Mouse (Mus musculus): ENCODE measurements around the gene Sorbs2. TPM values are rescaled to one million over a fixed set of nuclear protein-coding genes. Genes with fewer than 3 reads are reported as not detected.

Gene Sorbs2
- total and polyA plus RNA-seq, 2 experiments from 2014 or later: 33.2 to 88.8 TPM

- Histone ChIP-seq H3K4me3 (ENCODE audit: low read depth, low read length) (no peak overlapping the region), H3K9me3 (ENCODE audit: low read length) (no peaks in the 10 kb centered on the region), H3K27ac (ENCODE audit: low read depth, low read length) (no peak overlapping the region), H3K27me3 (ENCODE audit: insufficient read depth, low read length) (no peaks in the 10 kb centered on the region), H3K9ac (no peak overlapping the region), H3K4me1 (ENCODE audit: insufficient read depth) (no peaks in the 10 kb centered on the region), H3K36me3 (ENCODE audit: insufficient read depth) (no peaks in the 10 kb centered on the region), H3K4me2 (ENCODE audit: low read depth) (no peak overlapping the region)
- WGBS: 82% methylated on average over 5 of the region's 5 CpGs
- DNase-seq: no peak
- no peak for TF ChIP-seq CTCF (IDR thresholded peaks at IDR 0.05; ENCODE audit: low read depth)
- no peak for ATAC-seq
These were observed 142.4 kb downstream of the Sorbs2 start for GRCm38 (mm10) chr8:45649966-45650365.

- Histone ChIP-seq H3K36me3 (ENCODE audit: insufficient read depth) (peaks cover 6% of the 10 kb centered on the region; the same call in 1 of the 2 replicates), H3K4me3 (ENCODE audit: low read depth, low read length) (no peak overlapping the region), H3K9ac (no peak overlapping the region), H3K9me3 (ENCODE audit: low read length) (no peaks in the 10 kb centered on the region), H3K27ac (ENCODE audit: low read depth, low read length) (no peak overlapping the region), H3K4me2 (ENCODE audit: low read depth) (no peak overlapping the region), H3K27me3 (ENCODE audit: insufficient read depth, low read length) (no peaks in the 10 kb centered on the region), H3K4me1 (ENCODE audit: insufficient read depth) (no peaks in the 10 kb centered on the region)
- 85% methylated on average over 3 of the region's 3 CpGs for WGBS
- no peak for ATAC-seq
- TF ChIP-seq CTCF (IDR thresholded peaks at IDR 0.05; ENCODE audit: low read depth): no peak
- no peak for DNase-seq
These were observed 150.4 kb downstream of the Sorbs2 start for GRCm38 (mm10) chr8:45658021-45658420.

- ATAC-seq (no peak), DNase-seq (no peak)
- no peak overlapping the region for H3K9ac ChIP-seq
- no peak overlapping the region; the same call in 1 of the 2 replicates for H3K27ac ChIP-seq (ENCODE audit: low read depth, low read length)
- no peak for TF ChIP-seq CTCF (IDR thresholded peaks at IDR 0.05; ENCODE audit: low read depth)
- no peak overlapping the region for H3K4me2 ChIP-seq (ENCODE audit: low read depth)
- no peaks in the 10 kb centered on the region for H3K4me1 ChIP-seq (ENCODE audit: insufficient read depth)
- H3K9me3 ChIP-seq (ENCODE audit: low read length): no peaks in the 10 kb centered on the region
- no peaks in the 10 kb centered on the region for H3K27me3 ChIP-seq (ENCODE audit: insufficient read depth, low read length)
- no peak overlapping the region for H3K4me3 ChIP-seq (ENCODE audit: low read depth, low read length)
- H3K36me3 ChIP-seq (ENCODE audit: insufficient read depth): peaks cover 6% of the 10 kb centered on the region; the same call in 1 of the 2 replicates
- 36% methylated on average over 18 of the region's 18 CpGs for WGBS
These were observed 151.1 kb downstream of the Sorbs2 start for GRCm38 (mm10) chr8:45658458-45659325.

GRCm38 (mm10) chr8:45659473-45659872 is 151.9 kb downstream of the Sorbs2 start:
- no peak for DNase-seq
- H3K4me2 ChIP-seq (ENCODE audit: low read depth): no peak overlapping the region
- no peaks in the 10 kb centered on the region for H3K9me3 ChIP-seq (ENCODE audit: low read length)
- H3K4me3 ChIP-seq (ENCODE audit: low read depth, low read length): no peak overlapping the region
- no peak overlapping the region for H3K9ac ChIP-seq
- TF ChIP-seq CTCF (IDR thresholded peaks at IDR 0.05; ENCODE audit: low read depth): no peak
- no peaks in the 10 kb centered on the region for H3K4me1 ChIP-seq (ENCODE audit: insufficient read depth)
- WGBS: 74% methylated on average over 4 of the region's 4 CpGs
- H3K27ac ChIP-seq (ENCODE audit: low read depth, low read length): no peak overlapping the region
- no peak for ATAC-seq
- peaks cover 6% of the 10 kb centered on the region; the same call in 1 of the 2 replicates for H3K36me3 ChIP-seq (ENCODE audit: insufficient read depth)
- H3K27me3 ChIP-seq (ENCODE audit: insufficient read depth, low read length): no peaks in the 10 kb centered on the region

GRCm38 (mm10) chr8:45660570-45660969 is 153.0 kb downstream of the Sorbs2 start:
- TF ChIP-seq CTCF (IDR thresholded peaks at IDR 0.05; ENCODE audit: low read depth): no peak
- peaks cover 6% of the 10 kb centered on the region; the same call in 1 of the 2 replicates for H3K36me3 ChIP-seq (ENCODE audit: insufficient read depth)
- no peak overlapping the region for H3K9ac ChIP-seq
- H3K4me1 ChIP-seq (ENCODE audit: insufficient read depth): no peaks in the 10 kb centered on the region
- DNase-seq (no peak), ATAC-seq (no peak)
- no peak overlapping the region for H3K4me3 ChIP-seq (ENCODE audit: low read depth, low read length)
- no peak overlapping the region for H3K27ac ChIP-seq (ENCODE audit: low read depth, low read length)
- H3K9me3 ChIP-seq (ENCODE audit: low read length): no peaks in the 10 kb centered on the region
- 50% methylated on average over 12 of the region's 12 CpGs for WGBS
- no peaks in the 10 kb centered on the region for H3K27me3 ChIP-seq (ENCODE audit: insufficient read depth, low read length)
- no peak overlapping the region for H3K4me2 ChIP-seq (ENCODE audit: low read depth)

- Histone ChIP-seq H3K4me2 (ENCODE audit: low read depth) (no peak overlapping the region), H3K9me3 (ENCODE audit: low read length) (no peaks in the 10 kb centered on the region), H3K27me3 (ENCODE audit: insufficient read depth, low read length) (no peaks in the 10 kb centered on the region), H3K4me3 (ENCODE audit: low read depth, low read length) (no peak overlapping the region), H3K36me3 (ENCODE audit: insufficient read depth) (peaks cover 6% of the 10 kb centered on the region; the same call in 1 of the 2 replicates), H3K27ac (ENCODE audit: low read depth, low read length) (no peak overlapping the region), H3K9ac (no peak overlapping the region), H3K4me1 (ENCODE audit: insufficient read depth) (no peaks in the 10 kb centered on the region)
- no peak for DNase-seq
- no peak for ATAC-seq
- TF ChIP-seq CTCF (IDR thresholded peaks at IDR 0.05; ENCODE audit: low read depth): no peak
- 60% methylated on average over 4 of the region's 4 CpGs for WGBS
These were observed 154.0 kb downstream of the Sorbs2 start for GRCm38 (mm10) chr8:45661605-45662004.

- ATAC-seq (no peak), DNase-seq (no peak)
- 84% methylated on average over 7 of the region's 7 CpGs for WGBS
These were observed 158.6 kb downstream of the Sorbs2 start for GRCm38 (mm10) chr8:45666221-45666620.

More at GRCm38 (mm10) chr8:45666221-45666620, 158.6 kb downstream of the Sorbs2 start:
- H3K4me3 ChIP-seq (ENCODE audit: low read depth, low read length): no peak overlapping the region
- no peak for TF ChIP-seq CTCF (IDR thresholded peaks at IDR 0.05; ENCODE audit: low read depth)
- no peak overlapping the region for H3K9ac ChIP-seq
- H3K27me3 ChIP-seq (ENCODE audit: insufficient read depth, low read length): no peaks in the 10 kb centered on the region
- no peaks in the 10 kb centered on the region for H3K9me3 ChIP-seq (ENCODE audit: low read length)
- no peaks in the 10 kb centered on the region for H3K36me3 ChIP-seq (ENCODE audit: insufficient read depth)
- no peak overlapping the region for H3K27ac ChIP-seq (ENCODE audit: low read depth, low read length)
- H3K4me1 ChIP-seq (ENCODE audit: insufficient read depth): no peaks in the 10 kb centered on the region
- no peak overlapping the region for H3K4me2 ChIP-seq (ENCODE audit: low read depth)
